Comparison of ENCODE assay signal across 8 mouse cellular contexts in genomic region chr9:72883940-72884339, GRCm38 (mm10). TPM values are rescaled to one million over a fixed set of nuclear protein-coding genes. Genes with fewer than 3 reads are reported as not detected.
A peak's percentile ranks its signal among the peaks of the same experiment; 100 is the strongest.
DNase-seq lines count a peak whose midpoint lies in the region; ATAC-seq lines count a peak whose summit lies in the region.

No protein-coding gene starts in this region.

- no peaks in the 10 kb centered on the region for H3K36me3 ChIP-seq in forebrain, embryonic 14.5 days (ENCODE audit: control insufficient read depth, insufficient read depth, low read length)
- H3K36me3 ChIP-seq in intestine, embryonic 15.5 days = no peaks in the 10 kb centered on the region
- no peaks in the 10 kb centered on the region for H3K36me3 ChIP-seq in liver, embryonic 12.5 days
- H3K36me3 ChIP-seq in neural tube, embryonic 13.5 days = no peaks in the 10 kb centered on the region

- H3K27me3 ChIP-seq in forebrain, embryonic 14.5 days (replicated peaks; ENCODE audit: control insufficient read depth, insufficient read depth, low read length) = no peaks in the 10 kb centered on the region
- no peaks in the 10 kb centered on the region for H3K27me3 ChIP-seq in intestine, embryonic 15.5 days (replicated peaks)
- no peaks in the 10 kb centered on the region for H3K27me3 ChIP-seq in liver, embryonic 12.5 days (replicated peaks)
- H3K27me3 ChIP-seq in neural tube, embryonic 13.5 days = no peaks in the 10 kb centered on the region

- ATAC-seq in forebrain, embryonic 14.5 days = peak; percentile 84
- ATAC-seq in intestine, embryonic 15.5 days = peak; percentile 68
- ATAC-seq in liver, embryonic 12.5 days = 0 out of 2 replicates have a peak, but pooled peaks have one; percentile 37
- peak; percentile 72; the same call in 1 of the 2 replicates for ATAC-seq in neural tube, embryonic 13.5 days (ENCODE audit: low read depth)
- ATAC-seq in erythroblast, adult 5-6 weeks (replicated peaks; ENCODE audit: low FRiP score, poor library complexity, severe bottlenecking) = no peak; the same call in 1 of the 2 replicates

- peak; percentile 21 for DNase-seq in urinary bladder, postnatal 25 days (ENCODE audit: low spot score)
- DNase-seq in urinary bladder, adult 2 months (ENCODE audit: low spot score) = no peak
- peak; percentile 39 for DNase-seq in c-Kit-positive CD71-positive TER-119-negative erythroid progenitor cells, embryonic 14.5 days (ENCODE audit: low read depth)
- peak; percentile 84 for DNase-seq in forebrain, embryonic 14.5 days (ENCODE audit: low spot score)

- no peak overlapping the region for H3K4me3 ChIP-seq in forebrain, embryonic 14.5 days (ENCODE audit: low read depth, low read length)
- H3K4me3 ChIP-seq in intestine, embryonic 15.5 days (replicated peaks) = no peak overlapping the region
- H3K4me3 ChIP-seq in liver, embryonic 12.5 days = no peak overlapping the region
- no peak overlapping the region for H3K4me3 ChIP-seq in neural tube, embryonic 13.5 days

- H3K4me2 ChIP-seq in forebrain, embryonic 14.5 days (ENCODE audit: low read length) = no peak overlapping the region
- H3K4me2 ChIP-seq in intestine, embryonic 15.5 days (replicated peaks) = no peak overlapping the region
- no peak overlapping the region for H3K4me2 ChIP-seq in liver, embryonic 12.5 days
- no peak overlapping the region for H3K4me2 ChIP-seq in neural tube, embryonic 13.5 days

- H3K4me1 ChIP-seq in forebrain, embryonic 14.5 days (ENCODE audit: control insufficient read depth, insufficient read depth, low read length) = peaks cover 8% of the 10 kb centered on the region; the same call in 1 of the 2 replicates
- peaks cover 14% of the 10 kb centered on the region for H3K4me1 ChIP-seq in intestine, embryonic 15.5 days (replicated peaks)
- H3K4me1 ChIP-seq in liver, embryonic 12.5 days = peaks cover 17% of the 10 kb centered on the region
- peaks cover 26% of the 10 kb centered on the region for H3K4me1 ChIP-seq in neural tube, embryonic 13.5 days (replicated peaks)

- H3K9me3 ChIP-seq in forebrain, embryonic 14.5 days (replicated peaks; ENCODE audit: control insufficient read depth, low read length) = no peaks in the 10 kb centered on the region
- no peaks in the 10 kb centered on the region for H3K9me3 ChIP-seq in intestine, embryonic 15.5 days
- no peaks in the 10 kb centered on the region for H3K9me3 ChIP-seq in liver, embryonic 12.5 days (replicated peaks)
- H3K9me3 ChIP-seq in neural tube, embryonic 13.5 days = no peaks in the 10 kb centered on the region

- no peak overlapping the region for H3K9ac ChIP-seq in forebrain, embryonic 14.5 days (ENCODE audit: low read length)
- no peak overlapping the region for H3K9ac ChIP-seq in intestine, embryonic 15.5 days
- H3K9ac ChIP-seq in liver, embryonic 12.5 days = no peak overlapping the region
- no peak overlapping the region for H3K9ac ChIP-seq in neural tube, embryonic 13.5 days

- no peak overlapping the region for H3K27ac ChIP-seq in forebrain, embryonic 14.5 days (ENCODE audit: low read depth, low read length)
- no peak overlapping the region for H3K27ac ChIP-seq in intestine, embryonic 15.5 days
- no peak overlapping the region for H3K27ac ChIP-seq in liver, embryonic 12.5 days
- no peak overlapping the region for H3K27ac ChIP-seq in neural tube, embryonic 13.5 days (replicated peaks)

- WGBS in forebrain, embryonic 14.5 days = 19% methylated on average over 3 of the region's 3 CpGs
- WGBS in intestine, embryonic 15.5 days = 10% methylated on average over 3 of the region's 3 CpGs
- 16% methylated on average over 3 of the region's 3 CpGs for WGBS in liver, embryonic 12.5 days (ENCODE audit: insufficient replicate concordance)
- 21% methylated on average over 3 of the region's 3 CpGs for WGBS in neural tube, embryonic 13.5 days

RNA-seq across cellular contexts. Expression of gene Pygo1, which starts 41.5 kb away (rescaled TPM):
- polyA plus RNA-seq in urinary bladder, adult 2 months (2012; rRNA removed) = 1.8 and 2.7 TPM in 2 replicates
- 10.8 and 13.8 TPM in 2 replicates for polyA plus RNA-seq in forebrain, embryonic 14.5 days (2014; fragmentation: Nextera tagmentation; extraction: Ambion mirVana)
- 2.7 and 2.9 TPM in 2 replicates for polyA plus RNA-seq in intestine, embryonic 15.5 days (2015; fragmentation: Nextera tagmentation; extraction: Ambion mirVana)
- polyA plus RNA-seq in liver, embryonic 12.5 days (2016; fragmentation: Nextera tagmentation; extraction: Ambion mirVana) = 0.35 and 0.48 TPM in 2 replicates
- polyA plus RNA-seq in neural tube, embryonic 13.5 days (2015; fragmentation: Nextera tagmentation; extraction: Ambion mirVana) = 12.4 and 13.5 TPM in 2 replicates
- total RNA-seq in erythroblast, adult 5-6 weeks (2015; ENCODE audit: low replicate concordance) = not detected in 2 replicates
- not detected in 2 replicates for total RNA-seq in erythroblast, adult 5-6 weeks (2017; ENCODE audit: low replicate concordance)
